Mouse (Mus musculus) ES-Bruce4 (cell line): ENCODE results near the gene Wwc1.

Experiments used
- CTCF ChIP-seq: IDR thresholded peaks from one replicate; pipeline ENCODE4 v1.8.1; 2011; ENCODE audit warnings: low read depth, low read length
- POLR2A ChIP-seq: IDR thresholded peaks from one replicate; pipeline ENCODE4 v1.8.1; 2011; ENCODE audit warnings: low read length; ENCODE audit not compliant: insufficient read depth

- no peak for TF ChIP-seq CTCF
- TF ChIP-seq POLR2A, result no peak
Observed at GRCm38 (mm10) chr11:35797751-35798494, 182.4 kb downstream of the Wwc1 start.
